Mouse (Mus musculus): ENCODE data around the gene Mt3.
A peak's percentile ranks its signal among the peaks of the same experiment; 100 is the strongest.
"Not testable (repeated sequence)": the region's sequence is repeated elsewhere in the genome, so short reads cannot be mapped to it uniquely, and the experiment has no call there.

The Mt3 gene

DNA sequence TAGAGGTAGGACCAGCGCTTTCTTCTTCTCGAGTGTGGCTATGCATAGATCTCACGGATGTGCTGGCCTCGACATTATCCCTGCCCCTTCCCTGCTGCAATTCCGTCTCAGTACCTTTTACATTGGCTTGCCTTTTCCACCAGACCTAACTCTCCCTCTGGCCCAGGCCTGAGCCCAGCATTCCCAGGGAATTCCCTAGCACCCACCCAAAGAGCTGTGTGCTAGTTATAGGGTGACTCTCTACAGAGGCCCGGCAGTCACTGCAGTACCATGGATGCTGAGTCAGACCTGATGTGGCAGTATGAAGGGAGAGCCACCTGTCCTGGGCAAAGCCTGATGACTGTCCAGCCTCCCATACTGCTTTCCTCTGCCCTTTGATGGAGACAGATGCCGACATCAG lies 1.0 kb downstream of the Mt3 start:
- DNase-seq (ENCODE audit: low spot score) = no peak

GRCm38 (mm10) chr8:94154537-94154936 lies 2.1 kb downstream of the Mt3 start:
- no peak for DNase-seq (ENCODE audit: low spot score)

DNA sequence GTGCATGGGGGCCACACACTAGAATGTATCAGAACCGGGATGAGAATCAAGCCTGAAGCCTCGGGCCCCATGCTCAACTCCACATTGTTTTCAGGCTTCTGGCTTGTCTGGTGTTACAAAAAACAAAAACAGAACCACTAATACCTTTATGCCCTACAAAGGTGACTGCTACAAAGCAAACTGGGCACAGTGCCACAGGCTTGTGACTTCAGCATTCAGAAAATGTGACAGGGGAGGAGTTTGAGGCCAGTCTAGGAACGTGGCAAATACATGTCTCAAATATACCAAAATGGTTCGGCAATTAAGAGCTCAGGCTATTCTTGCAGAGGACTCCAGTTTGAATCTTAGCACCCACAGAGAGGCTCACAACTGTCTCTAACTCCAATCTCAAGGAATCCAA lies 3.7 kb downstream of the Mt3 start:
- no peak for DNase-seq (ENCODE audit: low spot score)

GRCm38 (mm10) chr8:94165772-94166171 lies 13.4 kb downstream of the Mt3 start:
- DNase-seq (ENCODE audit: low spot score) = not testable (repeated sequence)

- DNase-seq (ENCODE audit: low spot score) = peak; percentile 79
Measured at GRCm38 (mm10) chr8:94167244-94167643, 14.8 kb downstream of the Mt3 start.

GRCm38 (mm10) chr8:94169547-94169946 lies 17.1 kb downstream of the Mt3 start:
- no peak for DNase-seq (ENCODE audit: low spot score)

GRCm38 (mm10) chr8:94171321-94171755 lies 18.9 kb downstream of the Mt3 start:
- DNase-seq (ENCODE audit: low spot score) = peak; percentile 16

DNA sequence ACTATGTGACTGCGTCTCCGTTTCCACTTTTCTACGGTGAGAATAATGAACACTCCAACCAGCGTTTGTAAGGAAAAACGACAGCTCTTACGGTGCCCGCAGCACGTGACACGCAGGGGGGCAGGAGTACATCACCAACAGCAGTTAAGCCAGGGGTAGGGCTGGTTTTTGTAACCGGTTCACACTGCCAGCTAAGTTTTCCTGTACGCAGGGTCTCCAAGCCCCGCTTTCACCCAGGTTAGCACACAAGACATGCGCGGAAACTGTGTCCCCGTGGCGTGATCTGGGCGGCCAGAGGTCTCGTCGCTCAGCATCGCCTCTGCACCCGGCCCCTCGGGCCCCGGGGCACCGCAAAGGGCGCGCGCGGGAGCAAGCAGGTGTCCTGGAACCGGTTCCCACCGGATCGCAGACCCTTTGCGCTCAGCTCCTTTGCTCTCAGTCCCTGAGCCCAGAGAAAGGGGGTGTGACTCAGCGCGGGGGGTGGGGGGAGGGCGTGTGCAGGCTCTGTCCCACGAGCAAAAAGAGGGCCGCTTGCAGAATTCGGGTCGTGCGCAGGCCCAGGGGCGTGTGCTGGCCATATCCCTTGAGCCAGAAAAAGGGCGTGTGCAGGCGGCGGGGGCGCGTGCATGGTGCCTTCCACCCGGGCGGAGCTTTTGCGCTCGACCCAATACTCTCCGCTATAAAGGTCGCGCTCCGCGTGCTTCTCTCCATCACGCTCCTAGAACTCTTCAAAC lies 19.8 kb downstream of the Mt3 start, which contains the start of gene Mt2:
Gene Mt2, plus strand, starts transcription at position 590 of the 734 bp plus-strand sequence.
- DNase-seq (ENCODE audit: low spot score) = peak; percentile 95

DNA sequence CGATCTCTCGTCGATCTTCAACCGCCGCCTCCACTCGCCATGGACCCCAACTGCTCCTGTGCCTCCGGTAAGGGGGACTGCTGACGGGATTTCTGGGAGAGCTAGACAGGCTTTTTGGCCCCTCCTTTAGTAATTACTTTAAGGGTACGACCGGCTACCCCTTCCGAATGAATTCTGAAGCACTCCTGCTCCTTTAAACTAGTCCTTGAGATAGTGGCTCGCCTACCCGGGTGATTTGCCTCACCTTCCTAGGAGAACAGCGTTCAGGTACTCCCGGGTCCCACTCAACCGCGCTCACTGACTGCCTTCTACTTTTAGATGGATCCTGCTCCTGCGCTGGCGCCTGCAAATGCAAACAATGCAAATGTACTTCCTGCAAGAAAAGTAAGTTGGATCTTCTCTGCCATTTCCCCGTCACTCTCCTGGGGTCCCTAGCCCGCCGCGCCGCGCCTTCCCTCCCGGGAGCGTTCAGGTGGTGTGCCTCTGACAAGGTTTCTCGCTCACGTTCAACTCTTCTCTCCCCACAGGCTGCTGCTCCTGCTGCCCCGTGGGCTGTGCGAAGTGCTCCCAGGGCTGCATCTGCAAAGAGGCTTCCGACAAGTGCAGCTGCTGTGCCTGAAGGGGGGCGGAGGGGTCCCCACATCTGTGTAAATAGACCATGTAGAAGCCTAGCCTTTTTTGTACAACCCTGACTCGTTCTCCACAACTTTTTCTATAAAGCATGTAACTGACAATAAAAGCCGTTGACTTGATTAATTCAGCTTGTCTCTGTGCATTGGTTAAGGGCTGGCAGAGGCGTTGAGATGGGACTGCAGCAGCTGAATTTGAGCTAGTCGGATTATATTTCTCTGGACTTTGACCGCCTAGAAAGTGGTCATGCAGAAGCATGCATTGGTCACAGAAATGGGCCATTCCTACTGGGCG lies 20.7 kb downstream of the Mt3 start:
- DNase-seq (ENCODE audit: low spot score) = peak; percentile 55

DNA sequence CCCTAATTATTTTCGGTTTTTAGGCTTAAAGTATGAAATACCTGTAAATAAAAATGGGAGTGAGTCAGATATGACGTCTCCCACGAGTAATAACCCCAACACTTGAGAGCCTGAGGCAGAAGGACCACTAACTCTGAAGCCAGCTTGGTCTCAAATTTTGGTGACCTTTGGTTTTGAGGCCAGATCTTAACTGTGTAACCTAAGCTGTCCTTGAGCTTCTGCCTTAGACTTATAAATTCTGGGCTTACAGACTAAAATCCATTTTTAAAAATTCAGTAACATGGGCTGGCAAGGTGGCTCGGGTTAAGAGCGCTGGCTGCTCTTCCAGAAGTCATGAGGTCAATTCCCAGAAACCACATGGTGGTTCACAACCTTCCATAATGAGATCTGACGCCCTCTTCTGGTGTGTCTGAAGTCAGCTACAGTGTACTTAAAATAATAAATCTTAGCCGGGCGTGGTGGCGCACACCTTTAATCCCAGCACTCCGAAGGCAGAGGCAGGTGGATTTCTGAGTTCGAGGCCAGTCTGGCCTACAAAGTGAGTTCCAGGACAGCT lies 21.5 kb downstream of the Mt3 start:
- peak; percentile 43 for DNase-seq (ENCODE audit: low spot score)

DNA sequence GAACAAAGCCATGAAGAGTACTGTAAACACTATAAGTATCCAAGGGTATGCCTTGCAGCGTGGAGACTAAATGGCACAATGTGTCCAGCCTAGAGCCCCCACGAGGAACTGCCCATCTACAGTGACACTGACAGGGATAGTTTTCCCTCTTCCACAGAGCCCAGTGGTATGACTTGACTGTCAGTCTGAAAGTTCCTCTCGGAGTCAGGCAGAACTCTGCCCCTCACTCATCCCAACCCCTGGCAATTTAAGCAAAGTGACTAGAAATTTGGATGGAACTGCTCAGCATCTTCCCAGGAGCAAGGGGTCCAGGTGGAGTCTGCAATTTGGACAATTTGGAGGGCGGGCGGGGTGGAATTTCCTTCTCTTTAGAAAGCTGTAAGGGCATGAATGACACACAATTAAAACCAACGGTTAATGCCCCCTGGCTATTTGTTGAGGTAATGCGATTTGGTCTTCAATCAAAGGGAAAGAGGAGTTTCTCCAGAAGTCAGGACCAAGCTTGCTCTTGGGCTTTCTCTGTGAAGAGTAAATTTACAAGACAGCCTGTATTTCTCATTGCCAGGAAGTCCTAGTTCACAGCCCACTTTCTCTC lies 22.3 kb downstream of the Mt3 start:
- peak; percentile 30 for DNase-seq (ENCODE audit: low spot score)

DNA sequence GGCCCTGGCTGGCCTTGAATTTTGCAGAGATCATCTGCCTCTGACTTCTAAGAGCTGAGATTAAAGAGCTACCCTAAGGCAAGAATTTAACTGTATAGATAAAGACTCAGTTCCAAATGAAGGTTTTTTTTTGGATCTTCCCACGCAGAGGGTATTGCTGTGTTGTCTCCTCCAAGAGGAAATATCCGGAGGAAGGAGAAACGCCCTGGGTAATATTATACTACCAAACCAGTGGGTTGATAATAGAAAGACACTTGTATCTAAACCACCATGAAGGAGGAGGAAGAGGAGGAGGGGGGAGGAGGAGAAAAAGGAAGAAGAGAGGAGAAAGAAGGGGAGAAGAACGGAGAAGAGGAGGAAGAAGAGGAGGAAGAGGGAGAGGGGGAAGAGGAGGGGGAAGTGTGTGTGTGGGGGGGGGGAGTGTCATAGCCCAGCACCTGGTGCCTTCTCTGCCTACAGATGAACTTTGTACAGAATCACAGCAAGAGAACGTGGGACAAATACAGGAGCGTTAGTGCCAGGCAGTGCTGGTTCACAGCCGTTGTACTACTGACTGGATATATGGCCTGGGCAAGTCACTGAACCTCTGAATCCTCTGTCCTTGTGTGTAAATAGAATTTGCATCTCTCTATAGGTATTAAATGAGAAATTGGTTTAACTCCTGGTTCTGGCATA lies 25.4 kb downstream of the Mt3 start:
- no peak for DNase-seq (ENCODE audit: low spot score)

GRCm38 (mm10) chr8:94178857-94179712 lies 26.7 kb downstream of the Mt3 start, which contains the start of gene Mt1:
Gene Mt1, plus strand, starts transcription at chr8:94179082.
- peak; percentile 95 for DNase-seq (ENCODE audit: low spot score)

- DNase-seq (ENCODE audit: low spot score) = peak; percentile 56
Measured at GRCm38 (mm10) chr8:94179713-94180560, 27.5 kb downstream of the Mt3 start.

GRCm38 (mm10) chr8:94180561-94180908 lies 28.1 kb downstream of the Mt3 start:
- DNase-seq (ENCODE audit: low spot score) = peak; percentile 53

- DNase-seq (ENCODE audit: low spot score) = peak; percentile 63
Measured at GRCm38 (mm10) chr8:94182055-94182929, 29.9 kb downstream of the Mt3 start.

DNA sequence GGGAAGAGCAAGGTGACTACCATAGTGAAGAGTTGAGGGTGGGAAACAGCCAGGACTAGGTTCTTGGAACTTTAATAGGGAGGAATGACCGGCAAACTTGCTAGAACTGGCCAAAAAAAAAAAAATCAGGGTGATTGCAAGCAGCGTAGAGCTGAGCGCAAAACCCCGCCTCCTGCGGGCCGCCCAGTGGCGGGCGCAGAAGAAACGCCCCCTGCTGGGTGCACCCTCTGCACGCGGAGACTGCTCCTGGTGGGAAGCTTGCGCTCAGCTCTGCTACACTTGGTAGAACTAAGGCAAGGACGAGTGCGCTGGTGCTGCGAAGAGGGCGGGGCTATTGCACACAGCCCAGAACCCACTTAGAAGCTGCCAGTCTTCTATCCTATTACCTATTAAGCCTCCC lies 30.7 kb downstream of the Mt3 start:
- peak; percentile 93 for DNase-seq (ENCODE audit: low spot score)

DNA sequence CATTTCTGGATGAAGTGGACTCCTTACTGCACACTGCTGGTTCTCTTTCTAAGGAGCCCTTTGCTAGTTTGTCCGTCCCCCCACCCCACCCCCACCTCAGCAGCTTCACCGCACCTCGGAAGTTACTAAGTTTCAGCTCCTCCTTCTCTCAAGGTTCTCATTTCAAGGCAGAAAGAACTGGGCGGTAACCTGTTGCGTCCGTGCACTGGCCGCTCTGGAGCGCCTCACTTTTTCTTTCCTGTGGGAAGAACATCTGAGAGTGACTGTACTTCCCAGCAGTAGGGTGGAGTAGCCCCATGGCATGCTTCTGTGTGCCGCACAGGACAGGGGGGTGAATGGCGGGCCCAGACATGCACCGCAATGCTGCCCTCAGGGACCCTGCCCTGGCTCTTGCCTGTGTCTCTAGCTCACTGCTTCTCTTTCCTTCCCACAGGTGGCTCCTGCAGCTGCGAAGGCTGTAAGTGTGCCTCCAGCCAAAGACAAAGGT lies 32.0 kb downstream of the Mt3 start:
- peak; percentile 68 for DNase-seq (ENCODE audit: low spot score)

GRCm38 (mm10) chr8:94185791-94186190 lies 33.4 kb downstream of the Mt3 start:
- no peak for DNase-seq (ENCODE audit: low spot score)

Measured in yolk sac, embryonic 10.5 days (tissue).